Mouse (Mus musculus): ENCODE data around the gene Slc50a1.

DNA sequence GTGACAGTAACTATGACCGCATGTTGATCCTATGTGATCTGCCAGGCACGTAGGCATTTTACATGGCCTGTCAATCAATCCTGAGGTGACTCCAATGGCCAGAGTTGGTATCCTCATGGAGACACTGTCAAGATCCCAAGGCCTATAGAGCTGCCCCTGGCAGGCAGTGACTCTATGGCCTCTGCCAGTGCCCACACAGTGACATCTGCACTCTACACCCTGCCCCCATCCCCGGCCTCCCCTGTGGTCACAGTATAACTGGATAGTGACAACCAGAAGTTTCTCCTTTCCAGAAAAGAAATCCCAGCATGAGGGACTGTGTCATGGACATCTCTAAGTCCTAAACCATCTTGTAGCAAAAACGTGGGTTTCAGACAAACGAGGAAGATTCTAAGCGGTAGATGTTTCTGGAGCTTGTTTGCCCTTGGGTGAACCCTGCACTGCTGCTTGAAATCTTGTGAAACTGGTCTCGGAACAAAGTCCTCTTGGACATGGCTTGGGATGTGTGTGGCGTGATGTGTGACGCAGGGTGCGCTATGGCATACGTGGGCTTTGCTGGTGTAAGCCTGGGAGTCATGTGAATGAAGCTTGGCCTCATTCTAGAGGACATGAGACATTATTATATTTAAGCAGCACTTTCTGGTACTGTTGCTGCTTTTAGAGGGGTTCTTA lies 23.0 kb upstream of the Slc50a1 start:
- TF ChIP-seq TCF12 (IDR thresholded peaks at IDR 0.05; ENCODE audit: insufficient read depth, poor library complexity, severe bottlenecking) (no peak), MYOG (IDR thresholded peaks at IDR 0.05; ENCODE audit: control insufficient read depth in 1 of 3, insufficient read depth in 1 of 3, insufficient read length in 2 of 3, low read depth in 2 of 3) (no peak), MAX (IDR thresholded peaks at IDR 0.05; ENCODE audit: low read depth) (no peak), USF1 (IDR thresholded peaks at IDR 0.05; ENCODE audit: low read depth) (no peak), SRF (IDR thresholded peaks at IDR 0.05; ENCODE audit: control insufficient read depth, insufficient read length, low read depth) (no peak), POLR2A (IDR thresholded peaks at IDR 0.05; ENCODE audit: insufficient read length, low read depth) (no peak), E2F4 (IDR thresholded peaks at IDR 0.05; ENCODE audit: insufficient read depth) (no peak)

All from myocyte (in vitro differentiated cells).